Mouse (Mus musculus) liver, adult 2 months (tissue): ENCODE data around the gene Agfg2. TPM values are rescaled to one million over a fixed set of nuclear protein-coding genes. Genes with fewer than 3 reads are reported as not detected.

ENCODE experiments used
- DNase-seq: peaks from one replicate; pipeline ENCODE4 v3.0.0-alpha.2; 2011; ENCODE audit warnings: low read depth, low spot score; ENCODE audit errors: extremely low read depth
- H3K27ac ChIP-seq: fragments of 200-500 bp; replicated peaks from 2 replicates; pipeline ENCODE4 v1.5.1; 2012; ENCODE audit warnings: low read depth, mild to moderate bottlenecking, control low read depth, inconsistent platforms, low read length; ENCODE audit not compliant: insufficient read depth
- H3K27me3 ChIP-seq: fragments of 200-500 bp; 2 replicates; pipeline ENCODE4 v1.6.1; 2012; ENCODE audit warnings: mild to moderate bottlenecking, moderate library complexity, low read length, inconsistent platforms; ENCODE audit not compliant: control insufficient read depth, insufficient read depth
- H3K36me3 ChIP-seq: fragments of 200-500 bp; 2 replicates; pipeline ENCODE4 v1.6.1; 2012; ENCODE audit warnings: low read length, inconsistent platforms; ENCODE audit not compliant: control insufficient read depth, insufficient read depth
- H3K4me1 ChIP-seq: fragments of 200-500 bp; 2 replicates; pipeline ENCODE4 v1.6.1; 2011; ENCODE audit warnings: low read length; ENCODE audit not compliant: control insufficient read depth, insufficient read depth
- H3K4me3 ChIP-seq: fragments of 200-500 bp; 2 replicates; pipeline ENCODE4 v1.5.1; 2011; ENCODE audit warnings: low read depth, mild to moderate bottlenecking, control low read depth, low read length, moderate library complexity; ENCODE audit not compliant: insufficient read depth
- H3K79me2 ChIP-seq: fragments of 200-500 bp; 2 replicates; pipeline ENCODE4 v1.6.1; 2012; ENCODE audit warnings: inconsistent platforms, mild to moderate bottlenecking, low read length, moderate library complexity; ENCODE audit not compliant: control insufficient read depth, insufficient read depth
- H3K9ac ChIP-seq: fragments of 200-500 bp; 2 replicates; pipeline ENCODE4 v1.6.1; 2012; ENCODE audit warnings: low read depth, mild to moderate bottlenecking, control low read depth, inconsistent platforms, low read length
- CTCF ChIP-seq: fragments of 200-500 bp; IDR thresholded peaks from 2 replicates; pipeline ENCODE4 v1.5.1; 2011; ENCODE audit warnings: low read depth, low read length, control low read depth
- POLR2A ChIP-seq: fragments of 200-500 bp; IDR thresholded peaks from 2 replicates; pipeline ENCODE4 v1.6.1; 2011; ENCODE audit warnings: low read length, control low read depth; ENCODE audit not compliant: insufficient read depth; ENCODE audit errors: extremely low read depth
- WGBS: fragments of 180-500 bp; shearing (Covaris S2); methylation state at CpG from one replicate; pipeline ENCODE4 v1.1.7; 2018; 5-methylcytosine and 5-hydroxymethylcytosine counted together
- polyA plus RNA-seq: library from polyadenylated mRNA; depleted of rRNA; stranded (reverse); fragments of >200 nt; gene quantifications from 2 replicates; pipeline ENCODE4 v1.2.3, GENCODE M21; 2012
- total RNA-seq: library from RNA; depleted of rRNA; stranded (reverse); fragments of >200 nt; gene quantifications from 2 replicates; pipeline ENCODE4 v1.2.3, GENCODE M21; 2014

Agfg2 gene
- total and polyA plus RNA-seq, 2 experiments = 14.8 to 35.9 TPM

GRCm38 (mm10) chr5:137689974-137690373 lies 5.4 kb upstream of the Agfg2 start:
- Histone ChIP-seq H3K27me3 (no peaks in the 10 kb centered on the region), H3K9ac (no peak overlapping the region), H3K79me2 (no peaks in the 10 kb centered on the region), H3K27ac (no peak overlapping the region), H3K36me3 (no peaks in the 10 kb centered on the region), H3K4me3 (no peak overlapping the region), H3K4me1 (no peaks in the 10 kb centered on the region)
- no peak for DNase-seq
- WGBS = 96% methylated on average over 3 of the region's 3 CpGs
- TF ChIP-seq CTCF (no peak), POLR2A (no peak)

GRCm38 (mm10) chr5:137686127-137686790 lies 1.7 kb upstream of the Agfg2 start:
- Histone ChIP-seq H3K27me3 (no peaks in the 10 kb centered on the region), H3K79me2 (peaks cover 15% of the 10 kb centered on the region; the same call in 1 of the 2 replicates), H3K9ac (no peak overlapping the region), H3K36me3 (no peaks in the 10 kb centered on the region), H3K4me3 (no peak overlapping the region), H3K4me1 (peaks cover 6% of the 10 kb centered on the region), H3K27ac (no peak overlapping the region)
- DNase-seq = no peak
- WGBS = 75% methylated on average over 6 of the region's 6 CpGs
- TF ChIP-seq CTCF (no peak), POLR2A (no peak)

- Histone ChIP-seq H3K9ac (no peak overlapping the region), H3K4me1 (peaks cover 6% of the 10 kb centered on the region), H3K4me3 (no peak overlapping the region), H3K27me3 (no peaks in the 10 kb centered on the region), H3K27ac (no peak overlapping the region), H3K79me2 (peaks cover 17% of the 10 kb centered on the region; the same call in 1 of the 2 replicates), H3K36me3 (no peaks in the 10 kb centered on the region)
- TF ChIP-seq CTCF (no peak), POLR2A (no peak)
- WGBS = 94% methylated on average over 3 of the region's 3 CpGs
- DNase-seq = no peak
Measured at GRCm38 (mm10) chr5:137685653-137686052, 1.1 kb upstream of the Agfg2 start.

- peaks cover 15% of the 10 kb centered on the region for H3K4me1 ChIP-seq
- no peaks in the 10 kb centered on the region for H3K36me3 ChIP-seq
- H3K27ac ChIP-seq = peak overlapping the region; percentile 90
- peak; percentile 94 for DNase-seq
- 2% methylated on average over 28 of the region's 28 CpGs for WGBS
- peak overlapping the region; percentile 86 for H3K9ac ChIP-seq
- peaks cover 17% of the 10 kb centered on the region; the same call in 1 of the 2 replicates for H3K79me2 ChIP-seq
- no peaks in the 10 kb centered on the region for H3K27me3 ChIP-seq
- H3K4me3 ChIP-seq = peak overlapping the region; percentile 81
- no peak for TF ChIP-seq POLR2A
- no peak for TF ChIP-seq CTCF
Measured at GRCm38 (mm10) chr5:137683388-137684293, 885 bp downstream of the Agfg2 start.

- no peaks in the 10 kb centered on the region for H3K27me3 ChIP-seq
- no peaks in the 10 kb centered on the region for H3K36me3 ChIP-seq
- 0 out of 2 replicates have a peak overlapping the region, but pooled peaks have one; percentile 5 for H3K27ac ChIP-seq
- TF ChIP-seq POLR2A (no peak), CTCF (no peak)
- DNase-seq = no peak
- H3K4me3 ChIP-seq = no peak overlapping the region
- peaks cover 27% of the 10 kb centered on the region; the same call in 1 of the 2 replicates for H3K79me2 ChIP-seq
- H3K4me1 ChIP-seq = peaks cover 18% of the 10 kb centered on the region
- 79% methylated on average over 6 of the region's 6 CpGs for WGBS
- no peak overlapping the region for H3K9ac ChIP-seq
Measured at GRCm38 (mm10) chr5:137682526-137682925, 2.0 kb downstream of the Agfg2 start.
